Mouse (Mus musculus) bone marrow macrophage, adult 2 months (primary cell): ENCODE results near the gene Osbpl11. TPM values are rescaled to one million over a fixed set of nuclear protein-coding genes. Genes with fewer than 3 reads are reported as not detected.
"Not testable (repeated sequence)": the region's sequence is repeated elsewhere in the genome, so short reads cannot be mapped to it uniquely, and the experiment has no call there.

Source experiments
- H3K27ac ChIP-seq: 2 replicates; pipeline ENCODE4 v1.5.1; 2012; ENCODE audit warnings: low read depth, low read length; ENCODE audit not compliant: insufficient read depth
- H3K4me1 ChIP-seq: 2 replicates; pipeline ENCODE4 v1.6.1; 2012; ENCODE audit warnings: low read length; ENCODE audit not compliant: control insufficient read depth, insufficient read depth
- H3K4me3 ChIP-seq: 2 replicates; pipeline ENCODE4 v1.5.1; 2012; ENCODE audit warnings: mild to moderate bottlenecking, low read length, moderate library complexity; ENCODE audit not compliant: insufficient read depth
- CTCF ChIP-seq: IDR thresholded peaks from 2 replicates; pipeline ENCODE4 v1.5.1; 2012; ENCODE audit warnings: low read depth, mild to moderate bottlenecking, low read length, moderate library complexity
- POLR2A ChIP-seq: IDR thresholded peaks from 2 replicates; pipeline ENCODE4 v1.6.1; 2012; ENCODE audit warnings: mild to moderate bottlenecking, low read depth, low read length, borderline replicate concordance
- polyA plus RNA-seq: library from polyadenylated mRNA; stranded (reverse); fragments of >200 nt; gene quantifications from 2 replicates; pipeline ENCODE4 v1.2.4, GENCODE M21; 2012; ENCODE audit not compliant: missing spikeins, insufficient read depth, insufficient read length

Osbpl11 gene
- 44.6 and 49.1 TPM in 2 replicates for polyA plus RNA-seq

DNA sequence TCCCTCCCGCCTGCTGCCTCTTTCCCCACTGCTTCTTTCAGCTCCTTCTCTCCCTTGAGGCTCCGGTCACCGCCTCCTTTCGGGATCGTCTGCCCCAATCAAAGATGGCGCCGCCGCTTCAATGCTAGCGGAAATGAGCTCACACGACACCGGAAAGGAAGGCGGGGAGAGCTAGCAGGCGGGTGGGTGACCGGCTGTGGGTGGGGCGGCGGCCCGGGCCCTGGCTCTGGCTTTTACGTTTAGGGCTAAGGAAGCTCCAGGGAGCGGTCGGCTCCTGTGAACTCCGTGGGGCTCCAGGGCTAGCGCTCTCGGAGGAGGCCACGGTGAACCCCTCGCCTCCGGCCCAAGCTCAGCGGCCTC lies at the start of gene Osbpl11:
Gene Osbpl11 (plus strand): TSS at position 171 of the 360 bp plus-strand sequence.
- Histone ChIP-seq H3K4me1 (peaks cover 30% of the 10 kb centered on the region), H3K27ac (peak within 1 kb of the TSS; percentile 85), H3K4me3 (peak within 1 kb of the TSS; percentile 74)
- no peak for TF ChIP-seq CTCF
- TF ChIP-seq POLR2A: peak; percentile 93; the same call in 1 of the 2 replicates

DNA sequence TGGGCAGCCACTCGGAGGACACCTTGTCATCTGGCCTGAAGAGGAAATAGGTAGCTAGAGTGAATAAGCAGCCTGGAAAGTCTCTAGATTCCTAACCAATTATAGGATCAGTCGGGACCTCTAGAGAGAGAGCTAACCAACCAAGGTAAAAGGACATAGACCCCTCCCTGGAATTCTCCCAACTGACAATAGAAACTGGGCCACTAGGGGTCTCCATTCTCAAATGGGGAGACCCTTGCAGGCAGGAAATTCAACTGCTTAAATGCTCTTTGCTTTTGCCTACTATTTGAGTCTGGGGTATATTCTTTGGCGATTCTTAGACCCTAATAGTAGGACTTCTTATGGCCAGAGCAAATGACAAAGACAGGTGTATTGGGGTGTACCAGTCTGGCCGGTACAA lies 49.7 kb upstream of the Osbpl11 start:
- Histone ChIP-seq H3K4me3 (no peak overlapping the region), H3K27ac (no peak overlapping the region), H3K4me1 (peaks cover 11% of the 10 kb centered on the region)
- TF ChIP-seq CTCF (no peak), POLR2A (no peak)

DNA sequence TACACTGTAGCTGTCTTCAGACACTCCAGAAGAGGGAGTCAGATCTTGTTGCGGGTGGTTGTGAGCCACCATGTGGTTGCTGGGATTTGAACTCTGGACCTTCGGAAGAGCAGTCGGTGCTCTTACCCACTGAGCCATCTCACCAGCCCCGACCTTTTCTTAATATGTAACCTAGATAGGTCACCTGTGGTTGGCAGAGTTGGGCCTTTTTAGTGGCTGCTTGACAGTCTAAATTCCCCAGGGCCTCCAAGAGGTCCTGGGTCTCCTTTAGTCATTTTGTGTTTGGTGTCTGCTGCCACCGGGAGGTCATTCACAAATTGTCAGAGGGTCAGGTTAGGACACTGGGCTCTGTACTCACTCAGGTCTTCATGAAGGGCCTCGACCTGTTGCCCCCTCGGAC lies 45.8 kb upstream of the Osbpl11 start:
- not testable (repeated sequence) for H3K4me1 ChIP-seq, H3K4me3 ChIP-seq, H3K27ac ChIP-seq

DNA sequence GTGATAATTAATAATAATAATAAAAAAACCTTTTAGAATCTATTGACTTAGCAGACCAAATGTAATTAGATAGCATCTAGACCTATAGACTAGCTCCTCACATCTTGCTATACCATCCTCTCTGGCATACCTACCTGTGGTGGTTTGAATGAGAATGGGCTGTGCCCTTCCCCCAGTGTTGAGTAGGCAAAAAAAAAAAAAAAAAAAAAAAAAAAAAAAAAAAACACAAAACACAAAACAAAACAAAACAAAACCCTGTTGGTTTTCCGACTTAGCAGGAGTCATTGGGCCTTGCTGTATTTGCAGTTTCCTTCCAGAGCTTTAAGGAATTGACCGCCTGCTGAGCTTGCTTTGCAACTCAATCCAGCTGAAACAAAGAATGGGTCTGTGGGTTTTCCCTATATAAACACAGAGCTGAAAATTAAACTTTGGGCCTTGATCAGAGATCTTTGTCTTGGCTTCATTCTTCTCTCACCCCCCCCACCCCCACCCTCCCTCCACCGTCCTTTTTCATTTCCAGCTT lies 43.1 kb upstream of the Osbpl11 start:
- Histone ChIP-seq H3K27ac (no peak overlapping the region), H3K4me1 (no peaks in the 10 kb centered on the region), H3K4me3 (no peak overlapping the region)
- TF ChIP-seq CTCF (no peak), POLR2A (no peak)

DNA sequence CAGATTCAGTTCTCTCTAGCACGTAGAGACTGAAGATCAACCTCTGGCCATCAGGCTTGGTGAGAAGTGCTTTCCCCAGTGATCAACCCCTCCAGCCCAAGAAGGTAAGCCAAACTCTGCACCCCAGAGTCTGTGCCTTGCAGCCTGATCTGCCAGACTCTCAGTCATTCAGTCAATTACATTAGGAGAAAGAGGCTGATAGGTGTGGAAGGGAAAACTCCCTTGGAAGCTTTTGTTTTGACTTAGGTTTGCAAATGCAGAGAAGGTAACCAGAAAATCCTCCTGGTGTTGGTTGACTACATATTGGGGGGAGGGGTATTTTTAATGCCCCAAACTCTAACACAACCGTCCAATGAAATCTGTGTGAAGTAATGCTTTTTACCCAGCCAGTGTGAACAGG lies 41.4 kb upstream of the Osbpl11 start:
- no peak overlapping the region for H3K27ac ChIP-seq
- no peak for TF ChIP-seq CTCF
- no peak for TF ChIP-seq POLR2A

DNA sequence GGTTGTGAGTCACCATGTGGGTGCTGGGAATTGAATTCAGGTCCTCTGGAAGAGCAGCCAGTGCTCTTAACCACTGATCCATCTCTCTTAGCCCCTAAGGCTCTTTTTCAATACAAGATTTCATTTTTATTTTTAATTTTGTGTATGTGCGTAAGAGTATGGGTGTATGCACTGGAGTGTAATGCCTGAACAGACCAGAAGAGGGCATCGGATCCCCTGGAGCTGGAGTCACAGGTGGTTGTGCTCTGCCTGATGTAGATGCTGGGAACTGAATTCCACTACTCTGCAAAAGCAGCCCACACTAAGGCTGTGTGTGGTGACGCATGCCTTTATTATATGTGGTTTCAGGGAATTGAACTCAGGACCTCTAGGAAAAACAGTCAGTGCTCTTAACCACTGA lies 38.7 kb upstream of the Osbpl11 start:
- Histone ChIP-seq H3K4me1 (peaks cover 2% of the 10 kb centered on the region; the same call in 1 of the 2 replicates), H3K4me3 (no peak overlapping the region), H3K27ac (no peak overlapping the region)
- TF ChIP-seq CTCF (no peak), POLR2A (no peak)

More for the DNA sequence above, 41.4 kb upstream of the Osbpl11 start:
- H3K4me3 ChIP-seq: no peak overlapping the region
- H3K4me1 ChIP-seq: no peaks in the 10 kb centered on the region

DNA sequence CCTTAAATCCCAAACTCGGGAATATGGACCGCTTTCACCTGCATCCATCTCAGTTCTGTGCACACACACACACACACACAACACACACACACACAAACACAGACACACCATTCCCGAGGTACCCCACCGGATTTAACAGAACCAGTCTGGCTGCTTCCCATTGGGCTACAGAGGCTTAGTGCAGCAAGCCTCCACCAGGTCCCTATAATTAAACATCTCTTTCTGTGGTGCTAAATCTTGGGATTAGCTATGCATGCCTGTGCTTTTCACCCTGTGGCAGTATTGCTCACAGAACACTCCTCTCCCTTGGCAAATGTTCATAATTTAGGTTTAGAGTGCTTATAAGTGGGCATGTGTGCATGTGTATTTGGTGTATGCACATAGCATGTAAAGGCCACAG lies 36.7 kb upstream of the Osbpl11 start:
- H3K4me1 ChIP-seq: peaks cover 9% of the 10 kb centered on the region
- no peak overlapping the region for H3K27ac ChIP-seq
- TF ChIP-seq POLR2A (no peak), CTCF (no peak)
- no peak overlapping the region for H3K4me3 ChIP-seq

DNA sequence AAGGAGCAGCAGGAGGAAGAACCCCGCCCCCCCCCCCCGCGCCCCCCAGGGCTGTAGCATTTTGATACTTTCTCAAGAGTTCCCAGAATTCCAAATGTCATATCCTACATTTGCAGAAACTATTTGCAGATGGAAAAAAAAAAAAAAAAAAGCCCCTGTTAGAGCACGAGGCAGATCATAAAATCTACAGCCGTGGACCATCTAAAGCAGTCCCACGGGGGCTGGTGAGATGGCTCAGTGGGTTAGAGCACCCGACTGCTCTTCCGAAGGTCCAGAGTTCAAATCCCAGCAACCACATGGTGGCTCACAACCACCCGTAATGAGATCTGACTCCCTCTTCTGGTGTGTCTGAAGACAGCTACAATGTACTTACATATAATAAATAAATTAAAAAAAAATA lies 34.0 kb upstream of the Osbpl11 start:
- H3K4me3 ChIP-seq, H3K4me1 ChIP-seq, H3K27ac ChIP-seq: not testable (repeated sequence)

DNA sequence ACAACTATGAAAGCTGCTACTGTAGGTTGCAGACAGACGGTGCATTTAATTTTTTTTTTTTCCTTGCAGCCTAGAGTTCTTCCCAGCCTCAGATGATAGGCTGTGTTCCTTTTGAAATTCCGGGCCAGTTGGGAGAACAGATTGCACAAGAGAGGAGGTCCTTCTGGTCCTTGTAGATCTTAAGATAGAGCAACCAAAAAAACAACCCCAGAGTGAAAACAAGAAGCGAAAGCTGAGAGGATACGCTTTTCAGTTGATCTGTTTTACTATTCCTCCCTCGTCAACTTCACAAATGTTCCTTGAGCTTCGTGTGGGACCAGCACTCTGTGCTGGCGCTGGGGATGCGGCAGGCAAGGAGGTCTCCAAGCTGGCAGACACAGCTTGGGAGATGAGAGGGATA lies 33.3 kb upstream of the Osbpl11 start:
- Histone ChIP-seq H3K4me3 (peak overlapping the region; percentile 27; the same call in 1 of the 2 replicates), H3K4me1 (peaks cover 9% of the 10 kb centered on the region), H3K27ac (no peak overlapping the region)
- TF ChIP-seq POLR2A (no peak), CTCF (no peak)

DNA sequence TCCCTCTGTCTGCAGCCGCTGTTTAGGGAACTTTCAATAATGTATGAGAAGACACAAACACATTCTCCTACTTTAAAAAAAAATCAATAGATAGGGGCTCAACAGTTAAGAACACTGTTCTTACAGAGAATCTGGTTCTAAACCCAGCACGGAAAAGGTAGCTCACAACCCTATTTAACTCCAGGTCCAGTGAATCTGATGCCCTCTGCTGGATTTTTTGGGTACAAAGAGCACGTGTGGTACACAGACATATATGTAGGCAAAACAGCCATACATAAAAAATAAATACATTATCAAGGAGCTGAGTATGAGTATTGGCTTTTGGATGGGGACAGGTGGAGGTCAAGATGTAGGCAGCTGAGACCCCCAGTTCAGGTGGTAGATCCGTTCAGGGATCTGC lies 29.9 kb upstream of the Osbpl11 start:
- Histone ChIP-seq H3K4me1 (peaks cover 22% of the 10 kb centered on the region), H3K27ac (no peak overlapping the region), H3K4me3 (no peak overlapping the region)
- TF ChIP-seq CTCF (no peak), POLR2A (no peak)

DNA sequence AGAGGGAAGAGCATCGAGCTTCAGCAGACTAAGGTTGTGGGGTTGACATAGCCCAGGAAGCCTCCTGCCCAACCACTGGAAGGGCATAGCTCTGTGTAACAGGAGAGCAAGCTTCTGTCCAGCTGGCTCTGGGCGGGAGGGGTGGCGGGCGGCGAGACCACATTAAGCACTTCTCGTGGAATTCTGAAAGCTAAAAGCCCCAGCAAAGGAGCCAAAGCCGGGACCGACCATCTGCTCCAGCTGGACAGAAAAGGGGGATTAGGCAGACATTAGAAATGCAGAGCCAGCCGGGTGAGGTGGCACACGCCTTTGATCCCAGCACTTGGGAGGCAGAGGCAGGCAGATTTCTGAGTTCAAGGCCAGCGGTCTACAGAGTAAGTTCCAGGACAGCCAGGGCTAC lies 26.9 kb upstream of the Osbpl11 start:
- Histone ChIP-seq H3K27ac (no peak overlapping the region), H3K4me1 (peaks cover 13% of the 10 kb centered on the region), H3K4me3 (no peak overlapping the region)
- TF ChIP-seq POLR2A (no peak), CTCF (no peak)

DNA sequence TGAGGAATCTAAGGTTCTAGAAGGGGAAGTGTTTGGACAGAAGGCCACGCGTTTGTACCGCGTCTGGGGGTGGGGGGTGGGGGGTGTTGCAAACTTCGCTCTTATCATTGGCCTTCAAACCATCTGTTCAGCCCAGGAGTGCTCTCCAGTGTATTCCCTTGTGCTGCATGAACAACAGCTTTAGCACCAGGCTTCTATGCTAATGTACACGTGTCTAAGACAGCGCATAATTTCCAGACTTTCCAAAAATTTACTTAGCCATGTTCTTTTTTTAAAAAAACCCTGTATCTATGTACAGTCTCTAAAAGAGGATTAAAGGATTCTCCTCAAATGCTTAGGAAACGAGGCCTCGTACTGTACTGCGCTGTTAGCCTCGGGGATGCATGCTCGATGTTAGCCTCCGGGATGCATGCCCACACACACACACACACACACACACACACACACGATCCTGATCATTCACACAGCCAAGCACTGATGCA lies 26.2 kb upstream of the Osbpl11 start:
- no peak overlapping the region for H3K4me3 ChIP-seq
- no peak overlapping the region for H3K27ac ChIP-seq
- H3K4me1 ChIP-seq: peaks cover 13% of the 10 kb centered on the region
- TF ChIP-seq CTCF (no peak), POLR2A (no peak)
